16 mouse cellular contexts compared by ENCODE assay signal in the genomic region with DNA sequence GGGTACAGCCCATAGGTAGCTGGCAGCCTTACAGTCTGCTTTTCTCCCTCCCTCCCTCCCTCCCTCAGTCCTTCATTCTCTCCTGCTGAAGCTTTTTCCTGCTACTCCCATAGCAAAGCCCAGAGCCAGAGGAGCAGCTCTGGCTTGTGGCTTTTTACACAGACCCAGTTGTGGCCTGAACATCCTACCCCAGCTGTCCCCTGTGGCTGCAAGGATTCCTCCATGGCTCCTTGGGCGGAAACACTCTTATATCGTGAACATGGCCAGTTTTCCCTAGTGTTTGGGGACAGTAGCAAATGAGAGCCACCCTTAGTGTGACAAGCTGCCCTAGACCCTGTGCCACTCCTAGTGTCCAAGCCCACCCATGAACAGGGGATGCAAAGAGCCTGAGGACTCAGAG. TPM values are rescaled to one million over a fixed set of nuclear protein-coding genes. Genes with fewer than 3 reads are reported as not detected.
DNase-seq lines count a peak whose midpoint lies in the region; ATAC-seq and TF ChIP-seq lines count a peak whose summit lies in the region.
"Had no signal": no experiment of that assay in that cellular context is flagged by ENCODE, and none has a peak within 500 bp of the region (broad histone marks: within the 10 kb centered on the region; RNA-seq: fewer than 3 reads in every experiment).

No protein-coding gene starts in this region.

- ATAC-seq in heart, embryonic 15.5 days (replicated peaks; ENCODE audit: insufficient number of reproducible peaks, insufficient read depth, low FRiP score, low read depth), result no peak
- ATAC-seq in lung, embryonic 14.5 days (ENCODE audit: insufficient read depth), result 0 out of 2 replicates have a peak, but pooled peaks have one; percentile 2
- ATAC-seq in neural tube, embryonic 15.5 days (ENCODE audit: low FRiP score), result no peak
- ATAC-seq: CD4-positive, CD25-positive, alpha-beta regulatory T cell, adult 4 months; forebrain, embryonic 15.5 days; midbrain, embryonic 15.5 days had no signal

- WGBS in heart, embryonic 15.5 days, result 79% methylated on average over 2 of the region's 2 CpGs
- WGBS in lung, embryonic 14.5 days, result 77% methylated on average over 2 of the region's 2 CpGs
- 89% methylated on average over 2 of the region's 2 CpGs for WGBS in neural tube, embryonic 15.5 days
- WGBS in cerebellum, adult 2 months, result 91% methylated on average over 2 of the region's 2 CpGs

- peaks cover 8% of the 10 kb centered on the region; the same call in 1 of the 2 replicates for H3K36me3 ChIP-seq in heart, embryonic 15.5 days
- H3K36me3 ChIP-seq in lung, embryonic 14.5 days (ENCODE audit: insufficient read depth), result peaks cover 20% of the 10 kb centered on the region; the same call in 1 of the 2 replicates
- H3K36me3 ChIP-seq in neural tube, embryonic 15.5 days, result no peaks in the 10 kb centered on the region
- H3K36me3 ChIP-seq: forebrain, embryonic 15.5 days; midbrain, embryonic 15.5 days had no signal

- H3K4me2 ChIP-seq in heart, embryonic 15.5 days, result no peak overlapping the region
- no peak overlapping the region for H3K4me2 ChIP-seq in lung, embryonic 14.5 days
- no peak overlapping the region for H3K4me2 ChIP-seq in neural tube, embryonic 15.5 days
- H3K4me2 ChIP-seq: forebrain, embryonic 15.5 days; midbrain, embryonic 15.5 days; neural tube, embryonic 12.5 days had no signal

- no peak for DNase-seq in heart, postnatal 10 days
- no peak for DNase-seq in lung, embryonic 14.5 days
- no peak for DNase-seq in lung, postnatal 36 days
- DNase-seq in cerebellum, adult 2 months, result no peak
- no peak for DNase-seq in adrenal gland, postnatal 14 days
- DNase-seq: cerebellum, adult 9-11 months; left cerebral cortex, postnatal 4 days; spleen, adult 18-20 months; thymus, adult 18-20 months had no signal

- H3K9ac ChIP-seq in heart, embryonic 15.5 days, result no peak overlapping the region
- H3K9ac ChIP-seq in lung, embryonic 14.5 days, result no peak overlapping the region
- H3K9ac ChIP-seq in neural tube, embryonic 15.5 days (replicated peaks), result no peak overlapping the region
- H3K9ac ChIP-seq: forebrain, embryonic 15.5 days; midbrain, embryonic 15.5 days; neural tube, embryonic 12.5 days had no signal

- TF ChIP-seq POLR2A in embryonic fibroblast, embryonic 13.5 days (IDR thresholded peaks at IDR 0.05; ENCODE audit: low read depth, low read length), result no peak
- TF ChIP-seq POLR2A in cerebellum, adult 2 months (IDR thresholded peaks at IDR 0.05; ENCODE audit: borderline replicate concordance, insufficient read depth, low read length), result no peak

- no peaks in the 10 kb centered on the region for H3K9me3 ChIP-seq in heart, embryonic 15.5 days (replicated peaks)
- no peaks in the 10 kb centered on the region for H3K9me3 ChIP-seq in lung, embryonic 14.5 days (ENCODE audit: low read depth, low read length)
- H3K9me3 ChIP-seq in neural tube, embryonic 15.5 days (replicated peaks), result no peaks in the 10 kb centered on the region
- H3K9me3 ChIP-seq: forebrain, embryonic 15.5 days; midbrain, embryonic 15.5 days; neural tube, embryonic 12.5 days had no signal

- no peaks in the 10 kb centered on the region for H3K27me3 ChIP-seq in heart, embryonic 15.5 days
- no peaks in the 10 kb centered on the region for H3K27me3 ChIP-seq in lung, embryonic 14.5 days (ENCODE audit: insufficient read depth, low read length)
- no peaks in the 10 kb centered on the region for H3K27me3 ChIP-seq in neural tube, embryonic 15.5 days (replicated peaks)
- no peaks in the 10 kb centered on the region for H3K27me3 ChIP-seq in cerebellum, adult 2 months (ENCODE audit: control insufficient read depth, insufficient read depth, low read length)
- H3K27me3 ChIP-seq: forebrain, embryonic 15.5 days; midbrain, embryonic 15.5 days; neural tube, embryonic 12.5 days had no signal

- peak overlapping the region; percentile 68 for H3K27ac ChIP-seq in heart, embryonic 15.5 days
- peak overlapping the region; percentile 78; the same call in 1 of the 2 replicates for H3K27ac ChIP-seq in lung, embryonic 14.5 days (ENCODE audit: low read depth)
- peak overlapping the region; percentile 82 for H3K27ac ChIP-seq in embryonic fibroblast, embryonic 13.5 days (ENCODE audit: insufficient read depth, low read length)
- peak overlapping the region; percentile 11; the same call in 1 of the 2 replicates for H3K27ac ChIP-seq in neural tube, embryonic 15.5 days (replicated peaks)
- no peak overlapping the region for H3K27ac ChIP-seq in cerebellum, adult 2 months (ENCODE audit: insufficient read depth, low read length)
- H3K27ac ChIP-seq: forebrain, embryonic 15.5 days; midbrain, embryonic 15.5 days; neural tube, embryonic 12.5 days had no signal

- intact Hi-C loops in heart, postnatal 10 days (cut with DNase I), result no loop called here

- no peak overlapping the region for H3K4me3 ChIP-seq in heart, embryonic 15.5 days
- H3K4me3 ChIP-seq in lung, embryonic 14.5 days (ENCODE audit: low read depth, low read length), result no peak overlapping the region
- no peak overlapping the region for H3K4me3 ChIP-seq in embryonic fibroblast, embryonic 13.5 days (ENCODE audit: insufficient read depth, low read length)
- H3K4me3 ChIP-seq in neural tube, embryonic 15.5 days (replicated peaks), result no peak overlapping the region
- no peak overlapping the region for H3K4me3 ChIP-seq in cerebellum, adult 2 months (replicated peaks; ENCODE audit: insufficient read depth, low read depth, low read length)
- H3K4me3 ChIP-seq: forebrain, embryonic 15.5 days; midbrain, embryonic 15.5 days; neural tube, embryonic 12.5 days had no signal

- peaks cover 52% of the 10 kb centered on the region for H3K4me1 ChIP-seq in heart, embryonic 15.5 days (replicated peaks)
- H3K4me1 ChIP-seq in lung, embryonic 14.5 days (ENCODE audit: insufficient read depth), result peaks cover 42% of the 10 kb centered on the region
- H3K4me1 ChIP-seq in embryonic fibroblast, embryonic 13.5 days (ENCODE audit: control insufficient read depth, insufficient read depth, low read length), result peaks cover 13% of the 10 kb centered on the region
- peaks cover 46% of the 10 kb centered on the region for H3K4me1 ChIP-seq in neural tube, embryonic 15.5 days
- peaks cover 23% of the 10 kb centered on the region for H3K4me1 ChIP-seq in cerebellum, adult 2 months (ENCODE audit: control insufficient read depth, insufficient read depth, low read length)

- TF ChIP-seq CTCF in lung, embryonic 14.5 days (IDR thresholded peaks at IDR 0.05; ENCODE audit: low read depth), result no peak
- no peak for TF ChIP-seq CTCF in embryonic fibroblast, embryonic 13.5 days (IDR thresholded peaks at IDR 0.05; ENCODE audit: borderline replicate concordance, insufficient read depth, low read length)
- no peak for TF ChIP-seq CTCF in cerebellum, adult 2 months (IDR thresholded peaks at IDR 0.05; ENCODE audit: borderline replicate concordance, insufficient read depth, low read depth, low read length)

RNA-seq across cellular contexts. Expression of a gene that starts 58.6 kb away (rescaled TPM):
- 6.6 and 9.5 TPM in 2 replicates for polyA plus RNA-seq in heart, embryonic 15.5 days (2015; fragmentation: Nextera tagmentation; extraction: Ambion mirVana)
- total RNA-seq in heart, postnatal 10 days (2021), result 10 to 100 TPM; 38.6 to 42.5 TPM
- polyA plus RNA-seq in lung, embryonic 14.5 days (2014; fragmentation: Nextera tagmentation; extraction: Ambion mirVana), result 9.1 and 10.3 TPM in 2 replicates
- polyA plus RNA-seq in embryonic fibroblast, embryonic 13.5 days (2011; ENCODE audit: insufficient read length, low read depth, missing spikeins), result 28.4 and 35.7 TPM in 2 replicates
- 3.6 and 5.1 TPM in 2 replicates for polyA plus RNA-seq in neural tube, embryonic 15.5 days (2015; fragmentation: Nextera tagmentation; extraction: Ambion mirVana)
- polyA plus RNA-seq in cerebellum, adult 2 months (2012; rRNA removed), result 14.9 and 17.5 TPM in 2 replicates
- 46.5 and 62.1 TPM in 2 replicates for total RNA-seq in adrenal gland, postnatal 14 days (2021)
